Mouse (Mus musculus) cerebellum, adult 11-12 months (tissue): ENCODE results near the gene Runx1.

Source experiments
- DNase-seq: peaks from one replicate; pipeline ENCODE4 v3.0.0; 2022

Runx1 gene

GRCm38 (mm10) chr16:92743755-92744154 is 82.2 kb downstream of the Runx1 start:
- no peak for DNase-seq

- DNase-seq, result no peak
Measured at GRCm38 (mm10) chr16:92741342-92741741, 84.6 kb downstream of the Runx1 start.

GRCm38 (mm10) chr16:92740541-92740940 is 85.4 kb downstream of the Runx1 start:
- no peak for DNase-seq

- DNase-seq, result no peak
Measured at GRCm38 (mm10) chr16:92739997-92740396, 86.0 kb downstream of the Runx1 start.

GRCm38 (mm10) chr16:92739071-92739793 is 86.7 kb downstream of the Runx1 start:
- no peak for DNase-seq

GRCm38 (mm10) chr16:92738476-92739010 is 87.4 kb downstream of the Runx1 start:
- no peak for DNase-seq

GRCm38 (mm10) chr16:92726870-92727269 is 99.1 kb downstream of the Runx1 start:
- no peak for DNase-seq

GRCm38 (mm10) chr16:92724526-92724925 is 101.4 kb downstream of the Runx1 start:
- DNase-seq, result no peak

GRCm38 (mm10) chr16:92720678-92721077 is 105.3 kb downstream of the Runx1 start:
- DNase-seq, result no peak

- DNase-seq, result no peak
Measured at GRCm38 (mm10) chr16:92719725-92720124, 106.2 kb downstream of the Runx1 start.

- DNase-seq, result no peak
Measured at GRCm38 (mm10) chr16:92715599-92716483, 110.1 kb downstream of the Runx1 start.

- no peak for DNase-seq
Measured at GRCm38 (mm10) chr16:92710161-92710560, 115.8 kb downstream of the Runx1 start.

GRCm38 (mm10) chr16:92708718-92709117 is 117.2 kb downstream of the Runx1 start:
- no peak for DNase-seq

GRCm38 (mm10) chr16:92707712-92708111 is 118.2 kb downstream of the Runx1 start:
- no peak for DNase-seq

GRCm38 (mm10) chr16:92707146-92707545 is 118.8 kb downstream of the Runx1 start:
- no peak for DNase-seq

- DNase-seq, result no peak
Measured at GRCm38 (mm10) chr16:92705564-92706458, 120.1 kb downstream of the Runx1 start.

- no peak for DNase-seq
Measured at GRCm38 (mm10) chr16:92703850-92704249, 122.1 kb downstream of the Runx1 start.

- DNase-seq, result no peak
Measured at GRCm38 (mm10) chr16:92699531-92700397, 126.2 kb downstream of the Runx1 start.

GRCm38 (mm10) chr16:92698612-92698998 is 127.3 kb downstream of the Runx1 start:
- peak; percentile 49 for DNase-seq

GRCm38 (mm10) chr16:92697737-92698611 is 128.0 kb downstream of the Runx1 start:
- peak; percentile 6 for DNase-seq
